Mouse (Mus musculus): ENCODE measurements around the gene Gata2.

Gene Gata2

GRCm38 (mm10) chr6:88196054-88196732, 2.5 kb downstream of the Gata2 start:
- DNase-seq, result no peak

GRCm38 (mm10) chr6:88196733-88197312, 3.1 kb downstream of the Gata2 start:
- no peak for DNase-seq

- no peak for DNase-seq
Observed at GRCm38 (mm10) chr6:88197313-88198069, 3.8 kb downstream of the Gata2 start.

- DNase-seq, result no peak
Observed at GRCm38 (mm10) chr6:88198070-88198940, 4.6 kb downstream of the Gata2 start.

GRCm38 (mm10) chr6:88199001-88199717, 5.5 kb downstream of the Gata2 start:
- DNase-seq, result no peak

GRCm38 (mm10) chr6:88199718-88200692, 6.3 kb downstream of the Gata2 start:
- DNase-seq, result no peak

GRCm38 (mm10) chr6:88200693-88201609, 7.3 kb downstream of the Gata2 start:
- no peak for DNase-seq

- DNase-seq, result no peak
Observed at GRCm38 (mm10) chr6:88201926-88202700, 8.4 kb downstream of the Gata2 start.

GRCm38 (mm10) chr6:88202921-88203690, 9.4 kb downstream of the Gata2 start:
- DNase-seq, result no peak

- DNase-seq, result no peak
Observed at GRCm38 (mm10) chr6:88203791-88204405, 10.2 kb downstream of the Gata2 start.

GRCm38 (mm10) chr6:88204531-88205385, 11.1 kb downstream of the Gata2 start:
- DNase-seq, result no peak

GRCm38 (mm10) chr6:88205386-88205700, 11.7 kb downstream of the Gata2 start:
- DNase-seq, result no peak

GRCm38 (mm10) chr6:88205937-88206336, 12.2 kb downstream of the Gata2 start:
- no peak for DNase-seq

- DNase-seq, result no peak
Observed at GRCm38 (mm10) chr6:88206566-88206965, 12.9 kb downstream of the Gata2 start.

GRCm38 (mm10) chr6:88207403-88208033, 13.8 kb downstream of the Gata2 start:
- no peak for DNase-seq

GRCm38 (mm10) chr6:88208321-88208720, 14.6 kb downstream of the Gata2 start:
- no peak for DNase-seq

Measured in thymus, adult 18-20 months (tissue).